Mouse (Mus musculus) kidney, adult 2 months (tissue): ENCODE measurements around the gene Crybb3. TPM values are rescaled to one million over a fixed set of nuclear protein-coding genes. Genes with fewer than 3 reads are reported as not detected.

Experiments used
- DNase-seq: peaks from one replicate; pipeline ENCODE4 v3.0.0; 2021
- H3K27ac ChIP-seq: fragments of 200-500 bp; 2 replicates; pipeline ENCODE4 v1.5.1; 2012; ENCODE audit warnings: low read depth, low read length, control low read depth, inconsistent platforms; ENCODE audit not compliant: insufficient read depth
- H3K27me3 ChIP-seq: fragments of 200-500 bp; replicated peaks from 2 replicates; pipeline ENCODE4 v1.6.1; 2012; ENCODE audit warnings: mild to moderate bottlenecking, moderate library complexity, low read length, inconsistent platforms; ENCODE audit not compliant: control insufficient read depth, insufficient read depth
- H3K36me3 ChIP-seq: fragments of 200-500 bp; 2 replicates; pipeline ENCODE4 v1.6.1; 2012; ENCODE audit warnings: mild to moderate bottlenecking, moderate library complexity, low read length, inconsistent platforms; ENCODE audit not compliant: control insufficient read depth, insufficient read depth
- H3K4me1 ChIP-seq: fragments of 200-500 bp; 2 replicates; pipeline ENCODE4 v1.6.1; 2011; ENCODE audit warnings: low read length; ENCODE audit not compliant: control insufficient read depth, insufficient read depth
- H3K4me3 ChIP-seq: fragments of 200-500 bp; 2 replicates; pipeline ENCODE4 v1.5.1; 2011; ENCODE audit warnings: mild to moderate bottlenecking, low read depth, low read length, control low read depth; ENCODE audit not compliant: insufficient read depth
- CTCF ChIP-seq: fragments of 200-500 bp; conservative IDR thresholded peaks from 2 replicates; pipeline ENCODE4 v1.5.1; 2011; ENCODE audit warnings: low read depth, mild to moderate bottlenecking, control low read depth, low read length, moderate library complexity, mixed read lengths; ENCODE audit not compliant: insufficient read depth, insufficient read length
- POLR2A ChIP-seq: fragments of 200-500 bp; IDR thresholded peaks from one replicate; pipeline ENCODE4 v1.6.1; 2011; ENCODE audit warnings: low read depth, low read length, control low read depth
- WGBS: fragments of 180-500 bp; shearing (Covaris S2); methylation state at CpG from one replicate; pipeline ENCODE4 v1.1.7; 2018; 5-methylcytosine and 5-hydroxymethylcytosine counted together
- polyA plus RNA-seq: library from polyadenylated mRNA; depleted of rRNA; stranded (reverse); fragments of >200 nt; gene quantifications from 2 replicates; pipeline ENCODE4 v1.2.3, GENCODE M21; 2012

Gene Crybb3
- polyA plus RNA-seq, 1 experiment: 2.8 TPM

GRCm38 (mm10) chr5:113050581-113051185 is 30.7 kb downstream of the Crybb3 start:
- H3K4me3 ChIP-seq: no peak overlapping the region
- no peaks in the 10 kb centered on the region for H3K27me3 ChIP-seq
- WGBS: 37% methylated on average over 7 of the region's 7 CpGs
- H3K36me3 ChIP-seq: no peaks in the 10 kb centered on the region
- H3K4me1 ChIP-seq: no peaks in the 10 kb centered on the region
- no peak for DNase-seq
- H3K27ac ChIP-seq: no peak overlapping the region
- TF ChIP-seq CTCF: no peak
- TF ChIP-seq POLR2A: no peak

GRCm38 (mm10) chr5:113049876-113050275 is 31.5 kb downstream of the Crybb3 start:
- no peak overlapping the region for H3K27ac ChIP-seq
- TF ChIP-seq CTCF (no peak), POLR2A (no peak)

GRCm38 (mm10) chr5:113045511-113046273 is 35.7 kb downstream of the Crybb3 start:
- no peak overlapping the region for H3K4me3 ChIP-seq
- WGBS: 94% methylated on average over 10 of the region's 10 CpGs
- H3K4me1 ChIP-seq: no peaks in the 10 kb centered on the region
- no peak overlapping the region for H3K27ac ChIP-seq
- no peak for TF ChIP-seq CTCF
- TF ChIP-seq POLR2A: no peak
- no peak for DNase-seq
- H3K36me3 ChIP-seq: no peaks in the 10 kb centered on the region
- no peaks in the 10 kb centered on the region for H3K27me3 ChIP-seq

More at GRCm38 (mm10) chr5:113049876-113050275, 31.5 kb downstream of the Crybb3 start:
- DNase-seq: no peak
- no peak overlapping the region for H3K4me3 ChIP-seq
- H3K36me3 ChIP-seq: no peaks in the 10 kb centered on the region
- no peaks in the 10 kb centered on the region for H3K4me1 ChIP-seq
- no peaks in the 10 kb centered on the region for H3K27me3 ChIP-seq

GRCm38 (mm10) chr5:113043531-113043930 is 37.9 kb downstream of the Crybb3 start:
- Histone ChIP-seq H3K36me3 (no peaks in the 10 kb centered on the region), H3K27ac (no peak overlapping the region), H3K4me3 (no peak overlapping the region), H3K27me3 (no peaks in the 10 kb centered on the region), H3K4me1 (no peaks in the 10 kb centered on the region)
- WGBS: 76% methylated on average over 8 of the region's 8 CpGs
- no peak for TF ChIP-seq POLR2A
- no peak for TF ChIP-seq CTCF
- DNase-seq: no peak

GRCm38 (mm10) chr5:113041567-113042071 is 39.8 kb downstream of the Crybb3 start:
- peak; percentile 52 for DNase-seq
- TF ChIP-seq CTCF: no peak
- TF ChIP-seq POLR2A: no peak
- Histone ChIP-seq H3K27me3 (no peaks in the 10 kb centered on the region), H3K27ac (no peak overlapping the region), H3K36me3 (no peaks in the 10 kb centered on the region), H3K4me1 (no peaks in the 10 kb centered on the region), H3K4me3 (no peak overlapping the region)
- 19% methylated on average over 5 of the region's 5 CpGs for WGBS

- no peak for DNase-seq
- H3K4me3 ChIP-seq: no peak overlapping the region
- whole genome bisulfite sequencing: 67% methylated on average over 6 of the region's 6 CpGs
- H3K36me3 ChIP-seq: no peaks in the 10 kb centered on the region
- no peak for TF ChIP-seq POLR2A
- no peak for TF ChIP-seq CTCF
- H3K4me1 ChIP-seq: no peaks in the 10 kb centered on the region
- H3K27me3 ChIP-seq: no peaks in the 10 kb centered on the region
- no peak overlapping the region for H3K27ac ChIP-seq
Measured at GRCm38 (mm10) chr5:113040776-113041175, 40.6 kb downstream of the Crybb3 start.

- no peak overlapping the region for H3K4me3 ChIP-seq
- no peaks in the 10 kb centered on the region for H3K4me1 ChIP-seq
- WGBS: 85% methylated on average over 6 of the region's 6 CpGs
- H3K36me3 ChIP-seq: no peaks in the 10 kb centered on the region
- H3K27ac ChIP-seq: no peak overlapping the region
- TF ChIP-seq CTCF (no peak), POLR2A (no peak)
- no peaks in the 10 kb centered on the region for H3K27me3 ChIP-seq
- no peak for DNase-seq
Measured at GRCm38 (mm10) chr5:113038601-113039000, 42.8 kb downstream of the Crybb3 start.
